Mouse (Mus musculus) liver, adult (tissue): ENCODE data around the gene Slc37a2.

Experiments
- GATA4 ChIP-seq: IDR thresholded peaks from 2 replicates; pipeline ENCODE4 v1.6.1; 2014; ENCODE audit warnings: mild to moderate bottlenecking, low read length; ENCODE audit not compliant: insufficient replicate concordance

Gene Slc37a2

GRCm38 (mm10) chr9:37178911-37179310 is 76.6 kb downstream of the Slc37a2 start:
- no peak for TF ChIP-seq GATA4
